Mouse (Mus musculus): ENCODE measurements at regions not wholly inside any gene's neighbourhood (a gene's known extent, or its start where the extent isn't known, plus 50 kb on each side); places are given as distances from the start of the nearest gene placed in this dataset.

- dilution Hi-C loops (cut with MboI; ENCODE audit: extremely low pct_ligation_motif_present, extremely low pct_unique_long_range_greater_than_20kb, low sequenced_read_pairs): no loop called here
- H3K79me2 ChIP-seq (replicated peaks; ENCODE audit: control insufficient read depth, extremely low read depth, insufficient read depth, poor library complexity, severe bottlenecking): no peaks in the 10 kb centered on the region
- no peak overlapping the region for H3K9ac ChIP-seq (ENCODE audit: insufficient read depth, low read depth)
- H3K4me2 ChIP-seq (ENCODE audit: insufficient read depth, low read depth, poor library complexity, severe bottlenecking): no peak overlapping the region
- DNase-seq (ENCODE audit: extremely low read depth): no peak
- in situ Hi-C loops (cut with MboI; ENCODE audit: low pct_ligation_motif_present, low pct_unique_long_range_greater_than_20kb, low sequenced_read_pairs): no loop called here
- H3K36me3 ChIP-seq (replicated peaks in 1 of 2; ENCODE audit: control insufficient read depth in 1 of 2, insufficient read depth in 1 of 2, low read length in 1 of 2): no peaks in the 10 kb centered on the region
- H3K27ac ChIP-seq (ENCODE audit: insufficient read depth, low read depth): no peak overlapping the region
- H3K4me3 ChIP-seq (replicated peaks in 1 of 3; ENCODE audit: low read depth in 2 of 3, low read length in 2 of 3, poor library complexity in 1 of 3): no peak overlapping the region
- TF ChIP-seq IRF4 (IDR thresholded peaks at IDR 0.05; ENCODE audit: low read depth, low read length): peak; percentile 65
- TF ChIP-seq EP300 (IDR thresholded peaks at IDR 0.05; ENCODE audit: low read length): peak; percentile 23; the same call in 1 of the 2 replicates
- no peak for TF ChIP-seq MAZ (IDR thresholded peaks at IDR 0.05; ENCODE audit: low read depth, low read length)
- no peak for TF ChIP-seq ZMIZ1 (IDR thresholded peaks at IDR 0.05; ENCODE audit: low read depth, low read length)
- peaks cover 4% of the 10 kb centered on the region for H3K9me3 ChIP-seq (replicated peaks; ENCODE audit: low read length)
- H3K27me3 ChIP-seq (replicated peaks): no peaks in the 10 kb centered on the region
- H3K4me1 ChIP-seq (ENCODE audit: control insufficient read depth in 1 of 2, insufficient read depth in 2 of 2): peaks cover 0 to 9% of the 10 kb centered on the region in 2 experiments; a peak in 2 of 4 replicates
These were observed 133.6 kb downstream of the Papss1 start for GRCm38 (mm10) chr3:131698070-131698750.

- in situ Hi-C loops (cut with MboI; ENCODE audit: low pct_ligation_motif_present, low pct_unique_long_range_greater_than_20kb, low sequenced_read_pairs): no loop called here
- Histone ChIP-seq H3K79me2 (replicated peaks; ENCODE audit: control insufficient read depth, extremely low read depth, insufficient read depth, poor library complexity, severe bottlenecking) (no peaks in the 10 kb centered on the region), H3K27me3 (replicated peaks) (no peaks in the 10 kb centered on the region), H3K36me3 (replicated peaks in 1 of 2; ENCODE audit: control insufficient read depth in 1 of 2, insufficient read depth in 1 of 2, low read length in 1 of 2) (no peaks in the 10 kb centered on the region), H3K4me1 (ENCODE audit: control insufficient read depth in 1 of 2, insufficient read depth in 2 of 2) (peaks cover 0 to 7% of the 10 kb centered on the region in 2 experiments; a peak in 2 of 4 replicates), H3K4me3 (replicated peaks in 1 of 3; ENCODE audit: low read depth in 2 of 3, low read length in 2 of 3, poor library complexity in 1 of 3) (no peak overlapping the region), H3K4me2 (ENCODE audit: insufficient read depth, low read depth, poor library complexity, severe bottlenecking) (no peak overlapping the region), H3K27ac (ENCODE audit: insufficient read depth, low read depth) (no peak overlapping the region), H3K9me3 (replicated peaks; ENCODE audit: low read length) (no peaks in the 10 kb centered on the region), H3K9ac (ENCODE audit: insufficient read depth, low read depth) (no peak overlapping the region)
- DNase-seq (ENCODE audit: extremely low read depth): no peak
- dilution Hi-C loops (cut with MboI; ENCODE audit: extremely low pct_ligation_motif_present, extremely low pct_unique_long_range_greater_than_20kb, low sequenced_read_pairs): no loop called here
- TF ChIP-seq MAX (IDR thresholded peaks at IDR 0.05; ENCODE audit: low read length) (no peak), CHD2 (IDR thresholded peaks at IDR 0.05; ENCODE audit: low read length) (no peak), CTCF (conservative IDR thresholded peaks at IDR 0.05 in 1 of 2, IDR thresholded peaks at IDR 0.05 in 1 of 2; ENCODE audit: low read depth in 2 of 2, low read length in 2 of 2) (peak in 1 of 2 experiments; percentile 46; a peak in 2 of 4 replicates), SMC3 (IDR thresholded peaks at IDR 0.05; ENCODE audit: low read depth, low read length) (peak; percentile 21; the same call in 1 of the 2 replicates), RAD21 (IDR thresholded peaks at IDR 0.05; ENCODE audit: low read depth, low read length) (peak; percentile 52)
These were observed 138.6 kb downstream of the Papss1 start for GRCm38 (mm10) chr3:131703134-131703533.

GRCm38 (mm10) chr3:131713532-131713931, 149.0 kb downstream of the Papss1 start:
- Histone ChIP-seq H3K9me3 (replicated peaks; ENCODE audit: low read length) (no peaks in the 10 kb centered on the region), H3K4me3 (replicated peaks in 1 of 3; ENCODE audit: low read depth in 2 of 3, low read length in 2 of 3, poor library complexity in 1 of 3) (no peak overlapping the region), H3K9ac (ENCODE audit: insufficient read depth, low read depth) (no peak overlapping the region), H3K4me1 (ENCODE audit: control insufficient read depth in 1 of 2, insufficient read depth in 2 of 2) (no peaks in the 10 kb centered on the region), H3K27ac (ENCODE audit: insufficient read depth, low read depth) (no peak overlapping the region), H3K4me2 (ENCODE audit: insufficient read depth, low read depth, poor library complexity, severe bottlenecking) (peak overlapping the region; percentile 61), H3K27me3 (replicated peaks) (no peaks in the 10 kb centered on the region), H3K79me2 (replicated peaks; ENCODE audit: control insufficient read depth, extremely low read depth, insufficient read depth, poor library complexity, severe bottlenecking) (no peaks in the 10 kb centered on the region), H3K36me3 (replicated peaks in 1 of 2; ENCODE audit: control insufficient read depth in 1 of 2, insufficient read depth in 1 of 2, low read length in 1 of 2) (no peaks in the 10 kb centered on the region)
- TF ChIP-seq KAT2A (IDR thresholded peaks at IDR 0.05; ENCODE audit: insufficient replicate concordance, low read length): no peak
- no peak for TF ChIP-seq USF1 (IDR thresholded peaks at IDR 0.05; ENCODE audit: low read depth, low read length)
- TF ChIP-seq NRF1 (IDR thresholded peaks at IDR 0.05; ENCODE audit: low read depth, low read length): no peak
- in situ Hi-C loops (cut with MboI; ENCODE audit: low pct_ligation_motif_present, low pct_unique_long_range_greater_than_20kb, low sequenced_read_pairs): no loop called here
- dilution Hi-C loops (cut with MboI; ENCODE audit: extremely low pct_ligation_motif_present, extremely low pct_unique_long_range_greater_than_20kb, low sequenced_read_pairs): no loop called here
- DNase-seq (ENCODE audit: extremely low read depth): no peak
